Mouse (Mus musculus) heart, embryonic 11.5 days (tissue): ENCODE data around the gene Mov10. TPM values are rescaled to one million over a fixed set of nuclear protein-coding genes. Genes with fewer than 3 reads are reported as not detected.
"Not testable (repeated sequence)": the region's sequence is repeated elsewhere in the genome, so short reads cannot be mapped to it uniquely, and the experiment has no call there.

ENCODE experiments used
- ATAC-seq: fragments of 200-750 bp; cut with Nextera tagmentation; replicated peaks from 2 replicates; pipeline ENCODE4 v1.8.0; 2017; ENCODE audit warnings: moderate library complexity; ENCODE audit not compliant: insufficient number of reproducible peaks, low FRiP score, low TSS enrichment
- H3K27ac ChIP-seq: fragments of 300-500 bp; sonication (generic); 2 replicates; pipeline ENCODE4 v1.5.1; 2014; ENCODE audit warnings: mild to moderate bottlenecking, low read depth, low read length
- H3K27me3 ChIP-seq: fragments of 300-500 bp; sonication (generic); 2 replicates; pipeline ENCODE4 v1.6.1; 2014; ENCODE audit warnings: mild to moderate bottlenecking, low read length, mixed read lengths; ENCODE audit not compliant: control insufficient read depth, insufficient read depth
- H3K36me3 ChIP-seq: fragments of 300-500 bp; sonication (generic); 2 replicates; pipeline ENCODE4 v1.6.1; 2014; ENCODE audit warnings: mild to moderate bottlenecking, low read length, moderate library complexity, mixed read lengths; ENCODE audit not compliant: control insufficient read depth, insufficient read depth
- H3K4me1 ChIP-seq: fragments of 300-500 bp; sonication (generic); 2 replicates; pipeline ENCODE4 v1.6.1; 2014; ENCODE audit warnings: low read length; ENCODE audit not compliant: control insufficient read depth, insufficient read depth
- H3K4me2 ChIP-seq: fragments of 300-500 bp; sonication (generic); 2 replicates; pipeline ENCODE4 v1.6.1; 2014; ENCODE audit warnings: mild to moderate bottlenecking, moderate library complexity
- H3K4me3 ChIP-seq: fragments of 300-500 bp; sonication (generic); 2 replicates; pipeline ENCODE4 v1.5.1; 2014; ENCODE audit warnings: low read depth, low read length
- H3K9ac ChIP-seq: fragments of 300-500 bp; sonication (generic); 2 replicates; pipeline ENCODE4 v1.6.1; 2014; ENCODE audit warnings: mild to moderate bottlenecking, low read depth, low read length, moderate library complexity
- H3K9me3 ChIP-seq: fragments of 300-500 bp; sonication (generic); replicated peaks from 2 replicates; pipeline ENCODE4 v1.6.1; 2016; ENCODE audit warnings: low read length; ENCODE audit not compliant: control insufficient read depth
- WGBS: fragments of 180-500 bp; shearing (Covaris S2); extraction: QIAGEN DNeasy Blood & Tissue Kit; methylation state at CpG from one replicate; pipeline ENCODE4 v1.1.7; 2014; ENCODE audit not compliant: insufficient replicate concordance; 5-methylcytosine and 5-hydroxymethylcytosine counted together
- polyA plus RNA-seq: library from polyadenylated mRNA; unstranded; fragments of >200 nt; fragmentation: Nextera tagmentation; extraction: Ambion mirVana; gene quantifications from 2 replicates; pipeline ENCODE4 v1.2.1, GENCODE M21; 2014

Mov10 gene
- polyA plus RNA-seq, 1 experiment from 2014 or later: 41.2 TPM

GRCm38 (mm10) chr3:104769135-104769534 is 49.2 kb downstream of the Mov10 start:
- 0 out of 2 replicates have a peak, but pooled peaks cover 3% of the 10 kb centered on the region for H3K27me3 ChIP-seq
- 38% methylated on average over 3 of the region's 3 CpGs for WGBS
- no peak for ATAC-seq

GRCm38 (mm10) chr3:104767716-104768115 is 50.6 kb downstream of the Mov10 start:
- Histone ChIP-seq H3K36me3 (no peaks in the 10 kb centered on the region), H3K9ac (no peak overlapping the region), H3K9me3 (no peaks in the 10 kb centered on the region), H3K4me1 (peaks cover 3% of the 10 kb centered on the region), H3K27me3 (no peaks in the 10 kb centered on the region), H3K4me3 (no peak overlapping the region), H3K4me2 (no peak overlapping the region), H3K27ac (no peak overlapping the region)
- ATAC-seq: no peak
- 70% methylated on average over 4 of the region's 4 CpGs for WGBS

More at GRCm38 (mm10) chr3:104769135-104769534, 49.2 kb downstream of the Mov10 start:
- no peak overlapping the region for H3K4me2 ChIP-seq
- no peaks in the 10 kb centered on the region for H3K36me3 ChIP-seq
- no peak overlapping the region for H3K4me3 ChIP-seq
- H3K27ac ChIP-seq: no peak overlapping the region
- H3K9me3 ChIP-seq: no peaks in the 10 kb centered on the region
- peaks cover 6% of the 10 kb centered on the region for H3K4me1 ChIP-seq
- H3K9ac ChIP-seq: no peak overlapping the region

GRCm38 (mm10) chr3:104767141-104767540 is 51.2 kb downstream of the Mov10 start:
- WGBS: 65% methylated on average over 2 of the region's 2 CpGs
- H3K4me2 ChIP-seq: no peak overlapping the region
- no peaks in the 10 kb centered on the region for H3K36me3 ChIP-seq
- no peak overlapping the region for H3K9ac ChIP-seq
- H3K27me3 ChIP-seq: no peaks in the 10 kb centered on the region
- no peak for ATAC-seq
- no peaks in the 10 kb centered on the region for H3K4me1 ChIP-seq
- H3K9me3 ChIP-seq: no peaks in the 10 kb centered on the region
- no peak overlapping the region for H3K27ac ChIP-seq
- H3K4me3 ChIP-seq: no peak overlapping the region

- Histone ChIP-seq H3K4me2 (no peak overlapping the region), H3K36me3 (no peaks in the 10 kb centered on the region), H3K9ac (no peak overlapping the region), H3K27ac (no peak overlapping the region), H3K4me3 (no peak overlapping the region), H3K27me3 (no peaks in the 10 kb centered on the region; the same call in 1 of the 2 replicates), H3K4me1 (peaks cover 4% of the 10 kb centered on the region; the same call in 1 of the 2 replicates), H3K9me3 (no peaks in the 10 kb centered on the region)
- no peak for ATAC-seq
- WGBS: 25% methylated on average over 4 of the region's 4 CpGs
Measured at GRCm38 (mm10) chr3:104765021-104765420, 53.3 kb downstream of the Mov10 start.

GRCm38 (mm10) chr3:104762103-104762863 is 56.1 kb downstream of the Mov10 start:
- H3K9me3 ChIP-seq, H3K36me3 ChIP-seq, H3K4me1 ChIP-seq, H3K9ac ChIP-seq, H3K27me3 ChIP-seq, H3K4me3 ChIP-seq, ATAC-seq, H3K27ac ChIP-seq: not testable (repeated sequence)
- peak overlapping the region; percentile 22 for H3K4me2 ChIP-seq
- 16% methylated on average over 20 of the region's 20 CpGs for WGBS

GRCm38 (mm10) chr3:104758869-104759268 is 59.5 kb downstream of the Mov10 start:
- 24% methylated on average over 5 of the region's 5 CpGs for WGBS
- H3K9ac ChIP-seq: peak overlapping the region; percentile 72
- peak overlapping the region; percentile 40 for H3K4me3 ChIP-seq
- ATAC-seq: no peak
- peaks cover 4% of the 10 kb centered on the region; the same call in 1 of the 2 replicates for H3K4me1 ChIP-seq
- H3K9me3 ChIP-seq: no peaks in the 10 kb centered on the region
- H3K27me3 ChIP-seq: no peaks in the 10 kb centered on the region; the same call in 1 of the 2 replicates
- H3K27ac ChIP-seq: no peak overlapping the region
- H3K4me2 ChIP-seq: peak overlapping the region; percentile 76
- no peaks in the 10 kb centered on the region for H3K36me3 ChIP-seq

- peak overlapping the region; percentile 40 for H3K4me3 ChIP-seq
- peak overlapping the region; percentile 76 for H3K4me2 ChIP-seq
- peak overlapping the region; percentile 72 for H3K9ac ChIP-seq
- ATAC-seq: no peak
- peaks cover 4% of the 10 kb centered on the region; the same call in 1 of the 2 replicates for H3K4me1 ChIP-seq
- WGBS: 3% methylated on average over 27 of the region's 27 CpGs
- no peaks in the 10 kb centered on the region; the same call in 1 of the 2 replicates for H3K27me3 ChIP-seq
- H3K27ac ChIP-seq: no peak overlapping the region
- no peaks in the 10 kb centered on the region for H3K36me3 ChIP-seq
- H3K9me3 ChIP-seq: no peaks in the 10 kb centered on the region
Measured at GRCm38 (mm10) chr3:104758406-104758805, 60.0 kb downstream of the Mov10 start.

- not testable (repeated sequence) for H3K27me3 ChIP-seq, ATAC-seq, H3K4me3 ChIP-seq, H3K4me1 ChIP-seq, H3K9ac ChIP-seq, H3K27ac ChIP-seq, H3K36me3 ChIP-seq, H3K9me3 ChIP-seq
- H3K4me2 ChIP-seq: peak overlapping the region; percentile 44
- 13% methylated on average over 21 of the region's 25 CpGs for WGBS
Measured at GRCm38 (mm10) chr3:104752845-104753244, 65.5 kb downstream of the Mov10 start.
